In genomic region chr10:78462945-78463768, GRCm38 (mm10) we compare ENCODE assay signal across 8 mouse cellular contexts. TPM values are rescaled to one million over a fixed set of nuclear protein-coding genes. Genes with fewer than 3 reads are reported as not detected.
DNase-seq lines count a peak whose midpoint lies in the region; ATAC-seq and TF ChIP-seq lines count a peak whose summit lies in the region.
"Had no signal": no experiment of that assay in that cellular context is flagged by ENCODE, and none has a peak within 500 bp of the region (broad histone marks: within the 10 kb centered on the region; RNA-seq: fewer than 3 reads in every experiment).

No protein-coding gene starts in this region.

- H3K9ac ChIP-seq in midbrain, embryonic 12.5 days (replicated peaks), result no peak overlapping the region
- H3K9ac ChIP-seq in midbrain, embryonic 11.5 days (ENCODE audit: low read length), result no peak overlapping the region
- peak overlapping the region; percentile 83 for H3K9ac ChIP-seq in hindbrain, embryonic 13.5 days
- no peak overlapping the region for H3K9ac ChIP-seq in limb, embryonic 14.5 days (ENCODE audit: low read depth, low read length, severe bottlenecking)

- H3K27ac ChIP-seq in midbrain, embryonic 12.5 days (replicated peaks), result no peak overlapping the region
- H3K27ac ChIP-seq in midbrain, embryonic 11.5 days (ENCODE audit: low read depth, low read length), result no peak overlapping the region
- no peak overlapping the region for H3K27ac ChIP-seq in hindbrain, embryonic 13.5 days
- no peak overlapping the region for H3K27ac ChIP-seq in limb, embryonic 14.5 days (replicated peaks; ENCODE audit: low read depth, low read length)

- TF ChIP-seq POLR2A in limb, embryonic 14.5 days (IDR thresholded peaks at IDR 0.05; ENCODE audit: borderline replicate concordance, extremely low read depth, insufficient read depth, insufficient read length), result no peak

- H3K9me3 ChIP-seq in midbrain, embryonic 12.5 days, result no peaks in the 10 kb centered on the region
- H3K9me3 ChIP-seq in midbrain, embryonic 11.5 days (ENCODE audit: control insufficient read depth, low read length), result no peaks in the 10 kb centered on the region
- no peaks in the 10 kb centered on the region for H3K9me3 ChIP-seq in hindbrain, embryonic 13.5 days
- no peaks in the 10 kb centered on the region for H3K9me3 ChIP-seq in limb, embryonic 14.5 days (ENCODE audit: control insufficient read depth, low read length)

- WGBS in midbrain, embryonic 12.5 days, result 89% methylated on average over 8 of the region's 8 CpGs
- 87% methylated on average over 8 of the region's 8 CpGs for WGBS in midbrain, embryonic 11.5 days
- WGBS in hindbrain, embryonic 13.5 days, result 86% methylated on average over 8 of the region's 8 CpGs
- WGBS in limb, embryonic 14.5 days, result 85% methylated on average over 8 of the region's 8 CpGs

- H3K36me3 ChIP-seq in midbrain, embryonic 12.5 days, result no peaks in the 10 kb centered on the region
- H3K36me3 ChIP-seq in midbrain, embryonic 11.5 days (ENCODE audit: control insufficient read depth, insufficient read depth, low read length), result no peaks in the 10 kb centered on the region
- no peaks in the 10 kb centered on the region for H3K36me3 ChIP-seq in hindbrain, embryonic 13.5 days
- no peaks in the 10 kb centered on the region for H3K36me3 ChIP-seq in limb, embryonic 14.5 days (ENCODE audit: control insufficient read depth, insufficient read depth, low read length)

- peaks cover 17% of the 10 kb centered on the region for H3K4me1 ChIP-seq in midbrain, embryonic 12.5 days
- peaks cover 6% of the 10 kb centered on the region for H3K4me1 ChIP-seq in midbrain, embryonic 11.5 days (ENCODE audit: control insufficient read depth, insufficient read depth, low read length)
- peaks cover 31% of the 10 kb centered on the region for H3K4me1 ChIP-seq in hindbrain, embryonic 13.5 days (replicated peaks)
- peaks cover 21% of the 10 kb centered on the region for H3K4me1 ChIP-seq in limb, embryonic 14.5 days (ENCODE audit: control insufficient read depth, insufficient read depth, low read length)

- H3K4me2 ChIP-seq in midbrain, embryonic 12.5 days (replicated peaks), result peak overlapping the region; percentile 99
- no peak overlapping the region for H3K4me2 ChIP-seq in midbrain, embryonic 11.5 days
- H3K4me2 ChIP-seq in hindbrain, embryonic 13.5 days, result peak overlapping the region; percentile 99
- no peak overlapping the region for H3K4me2 ChIP-seq in limb, embryonic 14.5 days (replicated peaks; ENCODE audit: low read depth, low read length, severe bottlenecking)

- no peak for DNase-seq in midbrain, embryonic 11.5 days (ENCODE audit: low spot score, missing footprints)
- no peak for DNase-seq in limb, embryonic 14.5 days (ENCODE audit: low spot score)
- DNase-seq in yolk sac, embryonic 10.5 days (ENCODE audit: low spot score), result peak; percentile 65
- DNase-seq in adrenal gland, postnatal 10 days, result no peak
- no peak for DNase-seq in cerebellum, adult 9-10 months

- H3K27me3 ChIP-seq in midbrain, embryonic 12.5 days, result peaks cover 23% of the 10 kb centered on the region
- no peaks in the 10 kb centered on the region for H3K27me3 ChIP-seq in midbrain, embryonic 11.5 days (ENCODE audit: control insufficient read depth, insufficient read depth, low read length)
- peaks cover 10% of the 10 kb centered on the region; the same call in 1 of the 2 replicates for H3K27me3 ChIP-seq in hindbrain, embryonic 13.5 days
- H3K27me3 ChIP-seq in limb, embryonic 14.5 days (ENCODE audit: control insufficient read depth, insufficient read depth, low read length), result no peaks in the 10 kb centered on the region

- ATAC-seq in midbrain, embryonic 12.5 days (ENCODE audit: low FRiP score, low read depth), result no peak
- no peak for ATAC-seq in midbrain, embryonic 11.5 days (ENCODE audit: low FRiP score)
- ATAC-seq in hindbrain, embryonic 13.5 days (ENCODE audit: low FRiP score), result no peak
- no peak for ATAC-seq in limb, embryonic 14.5 days (ENCODE audit: low FRiP score, low read depth)
- ATAC-seq: activated CD4-positive, CD25-positive, alpha-beta regulatory T cell, adult 4 months had no signal

- no peak overlapping the region for H3K4me3 ChIP-seq in midbrain, embryonic 12.5 days
- H3K4me3 ChIP-seq in midbrain, embryonic 11.5 days (ENCODE audit: low read depth, low read length), result no peak overlapping the region
- H3K4me3 ChIP-seq in hindbrain, embryonic 13.5 days, result peak overlapping the region; percentile 73; the same call in 1 of the 2 replicates
- H3K4me3 ChIP-seq in limb, embryonic 14.5 days (replicated peaks; ENCODE audit: low read length), result 0 out of 2 replicates have a peak overlapping the region, but pooled peaks have one; percentile 72

RNA-seq across cellular contexts. Expression of gene Pdxk, which starts 1.6 kb away (rescaled TPM):
- 10.0 and 10.9 TPM in 2 replicates for polyA plus RNA-seq in midbrain, embryonic 12.5 days (2016; fragmentation: Nextera tagmentation; extraction: Ambion mirVana)
- polyA plus RNA-seq in midbrain, embryonic 11.5 days (2014; fragmentation: Nextera tagmentation; extraction: Ambion mirVana), result 6.2 and 6.4 TPM in 2 replicates
- 19.2 and 20.1 TPM in 2 replicates for polyA plus RNA-seq in hindbrain, embryonic 13.5 days (2015; fragmentation: Nextera tagmentation; extraction: Ambion mirVana)
- polyA plus RNA-seq in limb, embryonic 14.5 days (2012; rRNA removed), result 9.8 and 11.2 TPM in 2 replicates
- 8.8 and 8.9 TPM in 2 replicates for polyA plus RNA-seq in limb, embryonic 14.5 days (2014; fragmentation: Nextera tagmentation; extraction: Ambion mirVana)
- 10 to 100 TPM; 26.7 to 27.5 TPM for total RNA-seq in adrenal gland, postnatal 10 days (2021)

RNA-seq across cellular contexts. Expression of gene Cstb, which starts 37.7 kb away (rescaled TPM):
- polyA plus RNA-seq in midbrain, embryonic 12.5 days (2016; fragmentation: Nextera tagmentation; extraction: Ambion mirVana), result 112 and 114 TPM in 2 replicates
- 109 and 115 TPM in 2 replicates for polyA plus RNA-seq in midbrain, embryonic 11.5 days (2014; fragmentation: Nextera tagmentation; extraction: Ambion mirVana)
- polyA plus RNA-seq in hindbrain, embryonic 13.5 days (2015; fragmentation: Nextera tagmentation; extraction: Ambion mirVana), result 93.9 and 105 TPM in 2 replicates
- 126 and 157 TPM in 2 replicates for polyA plus RNA-seq in limb, embryonic 14.5 days (2012; rRNA removed)
- polyA plus RNA-seq in limb, embryonic 14.5 days (2014; fragmentation: Nextera tagmentation; extraction: Ambion mirVana), result 303 and 338 TPM in 2 replicates
- 100 to 1,000 TPM; 130 to 150 TPM for total RNA-seq in adrenal gland, postnatal 10 days (2021)

RNA-seq across cellular contexts. Expression of gene Rrp1, which starts 50.3 kb away (rescaled TPM):
- polyA plus RNA-seq in midbrain, embryonic 12.5 days (2016; fragmentation: Nextera tagmentation; extraction: Ambion mirVana), result 320 and 330 TPM in 2 replicates
- 223 and 244 TPM in 2 replicates for polyA plus RNA-seq in midbrain, embryonic 11.5 days (2014; fragmentation: Nextera tagmentation; extraction: Ambion mirVana)
- polyA plus RNA-seq in hindbrain, embryonic 13.5 days (2015; fragmentation: Nextera tagmentation; extraction: Ambion mirVana), result 385 and 394 TPM in 2 replicates
- polyA plus RNA-seq in limb, embryonic 14.5 days (2012; rRNA removed), result 159 and 279 TPM in 2 replicates
- polyA plus RNA-seq in limb, embryonic 14.5 days (2014; fragmentation: Nextera tagmentation; extraction: Ambion mirVana), result 224 and 245 TPM in 2 replicates
- total RNA-seq in adrenal gland, postnatal 10 days (2021), result 100 to 1,000 TPM; 186 to 194 TPM

RNA-seq across cellular contexts. Expression of gene Olfr1358, which starts 54.1 kb away (rescaled TPM):
- not detected in 2 replicates for polyA plus RNA-seq in midbrain, embryonic 12.5 days (2016; fragmentation: Nextera tagmentation; extraction: Ambion mirVana)
- polyA plus RNA-seq in midbrain, embryonic 11.5 days (2014; fragmentation: Nextera tagmentation; extraction: Ambion mirVana), result not detected in 2 replicates
- polyA plus RNA-seq in hindbrain, embryonic 13.5 days (2015; fragmentation: Nextera tagmentation; extraction: Ambion mirVana), result not detected in 2 replicates
- not detected in 2 replicates for polyA plus RNA-seq in limb, embryonic 14.5 days (2012; rRNA removed)
- not detected in 2 replicates for polyA plus RNA-seq in limb, embryonic 14.5 days (2014; fragmentation: Nextera tagmentation; extraction: Ambion mirVana)
- total RNA-seq in adrenal gland, postnatal 10 days (2021), result not detected
- polyA plus RNA-seq: activated CD4-positive, CD25-positive, alpha-beta regulatory T cell, adult 4 months had no signal

Comparison
In these comparisons a context has a peak if more than half of its experiments do, and no peak if none do; other contexts are left out.
1. H3K4me2 ChIP-seq: peak in midbrain, embryonic 12.5 days (single experiment) and hindbrain, embryonic 13.5 days (single experiment); none in midbrain, embryonic 11.5 days (single experiment) and limb, embryonic 14.5 days (single experiment).
2. H3K4me3 ChIP-seq: peak in hindbrain, embryonic 13.5 days (single experiment) and limb, embryonic 14.5 days (single experiment); none in midbrain, embryonic 12.5 days (single experiment) and midbrain, embryonic 11.5 days (single experiment).